In the genomic region with DNA sequence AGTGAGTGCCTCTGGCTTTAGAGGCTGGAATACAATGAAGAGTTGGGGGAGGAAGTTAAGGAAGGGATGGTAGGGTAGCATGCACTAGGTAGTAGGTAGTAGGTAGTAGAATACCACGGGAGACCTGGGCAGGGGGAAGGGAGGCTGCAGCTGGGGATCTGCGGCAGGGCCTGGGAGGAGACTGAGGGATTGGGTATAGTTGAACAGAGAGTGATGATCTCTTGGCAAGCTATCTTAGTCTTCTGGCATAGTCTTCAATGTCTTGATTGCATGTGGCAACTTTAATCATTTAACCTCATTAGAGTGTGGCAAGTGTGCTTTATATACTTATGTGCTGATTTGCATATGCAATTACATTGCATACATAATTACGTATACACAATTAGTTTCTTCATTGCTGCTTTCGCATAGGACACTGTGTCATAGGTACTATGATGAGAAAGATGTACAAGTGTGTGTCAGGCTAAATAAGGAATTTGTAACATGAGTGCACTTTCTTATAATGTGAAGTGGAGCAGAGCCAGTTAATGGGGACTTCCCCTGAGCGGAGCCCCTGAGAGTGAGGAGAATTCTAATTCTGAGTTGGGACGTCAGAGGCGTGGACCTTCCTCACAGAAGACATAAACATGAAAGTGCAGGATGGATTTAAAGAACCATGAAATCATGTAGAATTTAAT, we compare ENCODE assay signal across 23 mouse cellular contexts. TPM values are rescaled to one million over a fixed set of nuclear protein-coding genes. Genes with fewer than 3 reads are reported as not detected.
DNase-seq lines count a peak whose midpoint lies in the region; ATAC-seq lines count a peak whose summit lies in the region.
"Had no signal": no experiment of that assay in that cellular context is flagged by ENCODE, and none has a peak within 500 bp of the region (broad histone marks: within the 10 kb centered on the region; RNA-seq: fewer than 3 reads in every experiment).

No protein-coding gene starts in this region.

- no peaks in the 10 kb centered on the region for H3K9me3 ChIP-seq in embryonic facial prominence, embryonic 11.5 days (replicated peaks; ENCODE audit: control insufficient read depth, low read length)
- H3K9me3 ChIP-seq in embryonic facial prominence, embryonic 10.5 days = no peaks in the 10 kb centered on the region
- no peaks in the 10 kb centered on the region for H3K9me3 ChIP-seq in hindbrain, embryonic 14.5 days (ENCODE audit: control insufficient read depth, low read length)
- H3K9me3 ChIP-seq in hindbrain, embryonic 10.5 days = no peaks in the 10 kb centered on the region
- H3K9me3 ChIP-seq in forebrain, embryonic 13.5 days (replicated peaks) = no peaks in the 10 kb centered on the region
- H3K9me3 ChIP-seq in midbrain, embryonic 15.5 days = no peaks in the 10 kb centered on the region
- H3K9me3 ChIP-seq: heart, embryonic 15.5 days; limb, embryonic 12.5 days; liver, embryonic 12.5 days; lung, embryonic 15.5 days had no signal

- DNase-seq in embryonic facial prominence, embryonic 11.5 days (ENCODE audit: low spot score) = no peak
- no peak for DNase-seq in embryonic facial prominence, embryonic 10.5 days (ENCODE audit: low spot score)
- DNase-seq in hindbrain, embryonic 14.5 days (ENCODE audit: low spot score) = no peak
- no peak for DNase-seq in hindbrain, embryonic 10.5 days (ENCODE audit: low spot score)
- no peak for DNase-seq in frontal cortex, adult 2 months (ENCODE audit: extremely low spot score in 1 of 2, low spot score in 1 of 2)
- DNase-seq: adrenal gland, postnatal 25 days; cerebellum, adult 18-20 months; cerebellum, postnatal 25 days; embryo, embryonic 11 days; heart, postnatal 4 days; lung, postnatal 4 days; right cerebral cortex, postnatal 25 days; thymus, adult 18-20 months had no signal

- H3K27ac ChIP-seq in embryonic facial prominence, embryonic 11.5 days (replicated peaks; ENCODE audit: low read depth, low read length) = no peak overlapping the region
- H3K27ac ChIP-seq in embryonic facial prominence, embryonic 10.5 days (replicated peaks) = no peak overlapping the region
- H3K27ac ChIP-seq in hindbrain, embryonic 14.5 days = no peak overlapping the region
- no peak overlapping the region for H3K27ac ChIP-seq in hindbrain, embryonic 10.5 days
- no peak overlapping the region for H3K27ac ChIP-seq in forebrain, embryonic 13.5 days
- H3K27ac ChIP-seq in midbrain, embryonic 15.5 days = no peak overlapping the region
- H3K27ac ChIP-seq: heart, embryonic 15.5 days; kidney, postnatal 0 days; limb, embryonic 12.5 days; liver, embryonic 12.5 days; lung, embryonic 15.5 days had no signal

- no peak overlapping the region for H3K4me3 ChIP-seq in embryonic facial prominence, embryonic 11.5 days (ENCODE audit: low read depth, low read length)
- H3K4me3 ChIP-seq in embryonic facial prominence, embryonic 10.5 days = no peak overlapping the region
- H3K4me3 ChIP-seq in hindbrain, embryonic 14.5 days (replicated peaks; ENCODE audit: low read length) = no peak overlapping the region
- H3K4me3 ChIP-seq in hindbrain, embryonic 10.5 days = no peak overlapping the region
- no peak overlapping the region for H3K4me3 ChIP-seq in forebrain, embryonic 13.5 days
- H3K4me3 ChIP-seq in midbrain, embryonic 15.5 days = no peak overlapping the region
- H3K4me3 ChIP-seq: heart, embryonic 15.5 days; limb, embryonic 12.5 days; liver, embryonic 12.5 days; lung, embryonic 15.5 days had no signal

- no peaks in the 10 kb centered on the region for H3K27me3 ChIP-seq in embryonic facial prominence, embryonic 11.5 days (ENCODE audit: control insufficient read depth, insufficient read depth, low read length)
- H3K27me3 ChIP-seq in embryonic facial prominence, embryonic 10.5 days (replicated peaks; ENCODE audit: low read depth, poor library complexity, severe bottlenecking) = no peaks in the 10 kb centered on the region
- H3K27me3 ChIP-seq in hindbrain, embryonic 14.5 days (ENCODE audit: control insufficient read depth, insufficient read depth, low read length) = no peaks in the 10 kb centered on the region
- H3K27me3 ChIP-seq in hindbrain, embryonic 10.5 days (ENCODE audit: insufficient read depth, poor library complexity, severe bottlenecking) = no peaks in the 10 kb centered on the region
- H3K27me3 ChIP-seq in forebrain, embryonic 13.5 days = no peaks in the 10 kb centered on the region
- no peaks in the 10 kb centered on the region for H3K27me3 ChIP-seq in midbrain, embryonic 15.5 days (replicated peaks)
- H3K27me3 ChIP-seq: heart, embryonic 15.5 days; limb, embryonic 12.5 days; liver, embryonic 12.5 days; lung, embryonic 15.5 days; Patski had no signal

- no peaks in the 10 kb centered on the region for H3K4me1 ChIP-seq in embryonic facial prominence, embryonic 11.5 days (ENCODE audit: control insufficient read depth, insufficient read depth, low read length)
- H3K4me1 ChIP-seq in embryonic facial prominence, embryonic 10.5 days = peaks cover 6% of the 10 kb centered on the region; the same call in 1 of the 2 replicates
- no peaks in the 10 kb centered on the region for H3K4me1 ChIP-seq in hindbrain, embryonic 14.5 days (replicated peaks; ENCODE audit: control insufficient read depth, insufficient read depth, low read length)
- peaks cover 2% of the 10 kb centered on the region; the same call in 1 of the 2 replicates for H3K4me1 ChIP-seq in hindbrain, embryonic 10.5 days (replicated peaks)
- H3K4me1 ChIP-seq in forebrain, embryonic 13.5 days = peaks cover 16% of the 10 kb centered on the region
- no peaks in the 10 kb centered on the region for H3K4me1 ChIP-seq in midbrain, embryonic 15.5 days

- H3K4me2 ChIP-seq in embryonic facial prominence, embryonic 11.5 days (ENCODE audit: low read depth, low read length) = no peak overlapping the region
- H3K4me2 ChIP-seq in hindbrain, embryonic 14.5 days (replicated peaks) = no peak overlapping the region
- 0 out of 2 replicates have a peak overlapping the region, but pooled peaks have one; percentile 16 for H3K4me2 ChIP-seq in forebrain, embryonic 13.5 days
- H3K4me2 ChIP-seq in midbrain, embryonic 15.5 days = no peak overlapping the region
- H3K4me2 ChIP-seq: heart, embryonic 15.5 days; limb, embryonic 12.5 days; liver, embryonic 12.5 days; lung, embryonic 15.5 days had no signal

- H3K9ac ChIP-seq in embryonic facial prominence, embryonic 11.5 days (replicated peaks; ENCODE audit: low read length) = no peak overlapping the region
- H3K9ac ChIP-seq in hindbrain, embryonic 14.5 days = no peak overlapping the region
- no peak overlapping the region for H3K9ac ChIP-seq in forebrain, embryonic 13.5 days
- no peak overlapping the region for H3K9ac ChIP-seq in midbrain, embryonic 15.5 days
- H3K9ac ChIP-seq: heart, embryonic 15.5 days; limb, embryonic 12.5 days; liver, embryonic 12.5 days; lung, embryonic 15.5 days had no signal

- WGBS in embryonic facial prominence, embryonic 11.5 days = 70% methylated on average over 7 of the region's 7 CpGs
- WGBS in embryonic facial prominence, embryonic 10.5 days = 75% methylated on average over 7 of the region's 7 CpGs
- WGBS in hindbrain, embryonic 14.5 days = 51% methylated on average over 7 of the region's 7 CpGs
- 76% methylated on average over 7 of the region's 7 CpGs for WGBS in hindbrain, embryonic 10.5 days
- WGBS in forebrain, embryonic 13.5 days = 31% methylated on average over 7 of the region's 7 CpGs
- 52% methylated on average over 7 of the region's 7 CpGs for WGBS in midbrain, embryonic 15.5 days

- no peaks in the 10 kb centered on the region for H3K36me3 ChIP-seq in embryonic facial prominence, embryonic 11.5 days (replicated peaks; ENCODE audit: control insufficient read depth, insufficient read depth, low read depth, low read length)
- peaks cover 13% of the 10 kb centered on the region; the same call in 1 of the 2 replicates for H3K36me3 ChIP-seq in embryonic facial prominence, embryonic 10.5 days (replicated peaks)
- no peaks in the 10 kb centered on the region for H3K36me3 ChIP-seq in hindbrain, embryonic 14.5 days (replicated peaks; ENCODE audit: control insufficient read depth, insufficient read depth)
- peaks cover 12% of the 10 kb centered on the region; the same call in 1 of the 2 replicates for H3K36me3 ChIP-seq in hindbrain, embryonic 10.5 days
- 0 out of 2 replicates have a peak, but pooled peaks cover 5% of the 10 kb centered on the region for H3K36me3 ChIP-seq in forebrain, embryonic 13.5 days (ENCODE audit: poor library complexity, severe bottlenecking)
- no peaks in the 10 kb centered on the region for H3K36me3 ChIP-seq in midbrain, embryonic 15.5 days (replicated peaks)
- H3K36me3 ChIP-seq: lung, embryonic 15.5 days had no signal

- ATAC-seq in embryonic facial prominence, embryonic 11.5 days (replicated peaks; ENCODE audit: insufficient number of reproducible peaks, low FRiP score, low TSS enrichment, low read depth) = 0 out of 2 replicates have a peak, but pooled peaks have one; percentile 6
- ATAC-seq in hindbrain, embryonic 14.5 days (ENCODE audit: low FRiP score) = peak; percentile 43; the same call in 1 of the 2 replicates
- ATAC-seq in forebrain, embryonic 13.5 days = peak; percentile 79
- ATAC-seq in midbrain, embryonic 15.5 days (replicated peaks) = peak; percentile 55
- ATAC-seq in frontal cortex, adult (ENCODE audit: low TSS enrichment) = no peak
- ATAC-seq: intestine, embryonic 16.5 days; liver, embryonic 12.5 days; Patski had no signal

RNA-seq across cellular contexts. Expression of gene St7, which starts 8.3 kb away (rescaled TPM):
- 25.5 and 26.6 TPM in 2 replicates for polyA plus RNA-seq in embryonic facial prominence, embryonic 11.5 days (2014; fragmentation: Nextera tagmentation; extraction: Ambion mirVana)
- polyA plus RNA-seq in embryonic facial prominence, embryonic 10.5 days (2016; fragmentation: Nextera tagmentation; extraction: Ambion mirVana) = 19.0 and 21.7 TPM in 2 replicates
- 53.3 and 54.5 TPM in 2 replicates for polyA plus RNA-seq in hindbrain, embryonic 14.5 days (2014; fragmentation: Nextera tagmentation; extraction: Ambion mirVana)
- 22.8 and 34.8 TPM in 2 replicates for polyA plus RNA-seq in hindbrain, embryonic 10.5 days (2016; fragmentation: Nextera tagmentation; extraction: Ambion mirVana)
- polyA plus RNA-seq in forebrain, embryonic 13.5 days (2015; fragmentation: Nextera tagmentation; extraction: Ambion mirVana) = 49.5 and 52.4 TPM in 2 replicates
- polyA plus RNA-seq in midbrain, embryonic 15.5 days (2015; fragmentation: Nextera tagmentation; extraction: Ambion mirVana) = 60.8 and 63.4 TPM in 2 replicates
- polyA plus RNA-seq in frontal cortex, adult 2 months (2012; rRNA removed) = 27.1 and 28.4 TPM in 2 replicates
